Mouse (Mus musculus) embryonic facial prominence, embryonic 15.5 days (tissue): ENCODE data around the gene Rasl12. TPM values are rescaled to one million over a fixed set of nuclear protein-coding genes. Genes with fewer than 3 reads are reported as not detected.
A peak's percentile ranks its signal among the peaks of the same experiment; 100 is the strongest.

Source experiments
- ATAC-seq: fragments of 200-750 bp; cut with Nextera tagmentation; 2 replicates; pipeline ENCODE4 v1.8.0; 2017; ENCODE audit warnings: low read depth, moderate TSS enrichment; ENCODE audit not compliant: insufficient number of reproducible peaks, low FRiP score, low TSS enrichment
- H3K27ac ChIP-seq: fragments of 300-500 bp; sonication (generic); replicated peaks from 2 replicates; pipeline ENCODE4 v1.5.1; 2015; ENCODE audit warnings: mild to moderate bottlenecking, inconsistent platforms
- H3K27me3 ChIP-seq: fragments of 300-500 bp; sonication (generic); 2 replicates; pipeline ENCODE4 v1.6.1; 2015; ENCODE audit warnings: inconsistent platforms
- H3K36me3 ChIP-seq: fragments of 300-500 bp; sonication (generic); 2 replicates; pipeline ENCODE4 v1.6.1; 2015; ENCODE audit warnings: mild to moderate bottlenecking, inconsistent platforms
- H3K4me1 ChIP-seq: fragments of 300-500 bp; sonication (generic); 2 replicates; pipeline ENCODE4 v1.6.1; 2015; ENCODE audit warnings: inconsistent platforms
- H3K4me2 ChIP-seq: fragments of 300-500 bp; sonication (generic); replicated peaks from 2 replicates; pipeline ENCODE4 v1.6.1; 2015; ENCODE audit warnings: mild to moderate bottlenecking, inconsistent platforms
- H3K4me3 ChIP-seq: fragments of 300-500 bp; sonication (generic); replicated peaks from 2 replicates; pipeline ENCODE4 v1.5.1; 2015; ENCODE audit warnings: mild to moderate bottlenecking, inconsistent platforms
- H3K9ac ChIP-seq: fragments of 300-500 bp; sonication (generic); 2 replicates; pipeline ENCODE4 v1.6.1; 2015; ENCODE audit warnings: inconsistent platforms
- H3K9me3 ChIP-seq: fragments of 300-500 bp; sonication (generic); replicated peaks from 2 replicates; pipeline ENCODE4 v1.6.1; 2016; ENCODE audit warnings: inconsistent platforms
- WGBS: fragments of 180-500 bp; shearing (Covaris S2); methylation state at CpG from one replicate; pipeline ENCODE4 v1.1.7; 2015; 5-methylcytosine and 5-hydroxymethylcytosine counted together
- polyA plus RNA-seq: library from polyadenylated mRNA; unstranded; fragments of >200 nt; fragmentation: Nextera tagmentation; extraction: Ambion mirVana; gene quantifications from 2 replicates; pipeline ENCODE4 v1.2.1, GENCODE M21; 2015

Rasl12 gene
- polyA plus RNA-seq, 1 experiment from 2014 or later: 8.7 TPM

DNA sequence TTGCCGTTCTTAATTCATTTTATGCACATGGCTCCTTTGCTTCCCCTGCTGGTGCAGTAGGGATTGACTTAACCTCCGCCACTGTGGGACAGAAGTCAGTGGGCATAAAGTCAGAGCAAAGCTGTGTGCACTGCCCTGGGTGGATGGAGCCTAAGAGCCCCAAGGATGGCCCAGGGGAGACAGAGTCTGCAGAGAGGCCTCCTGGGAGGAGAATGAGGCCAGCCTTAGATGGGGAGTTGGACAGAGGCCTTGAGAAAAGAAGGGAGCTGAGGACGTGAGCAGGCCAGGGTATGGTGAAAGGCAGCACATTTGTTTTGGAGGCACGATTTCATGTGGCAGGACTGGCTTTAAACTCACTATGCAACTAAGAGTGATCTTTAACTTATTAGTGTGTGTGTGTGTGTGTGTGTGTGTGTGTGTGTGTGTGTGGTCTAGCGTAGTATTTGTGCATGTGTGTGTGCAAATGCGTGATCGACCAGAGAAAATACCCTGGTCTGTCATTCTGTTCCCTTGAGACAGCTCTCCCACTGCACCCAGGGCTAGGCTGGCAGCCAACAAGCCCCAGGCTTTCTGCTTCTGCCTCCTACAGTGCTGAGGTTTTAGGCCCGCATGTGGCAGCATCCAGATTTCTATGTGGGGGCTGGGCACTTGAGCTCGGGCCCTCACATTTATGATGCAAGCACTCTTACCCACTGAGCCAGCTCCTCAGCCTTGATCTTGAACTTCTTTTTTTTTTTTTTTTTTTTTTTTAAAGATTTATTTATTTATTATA, 23.0 kb upstream of the Rasl12 start:
- 71% methylated on average over 9 of the region's 9 CpGs for WGBS
- ATAC-seq: no peak
- Histone ChIP-seq H3K4me3 (no peak overlapping the region), H3K9me3 (no peaks in the 10 kb centered on the region), H3K4me2 (no peak overlapping the region), H3K9ac (no peak overlapping the region), H3K4me1 (no peaks in the 10 kb centered on the region), H3K27ac (no peak overlapping the region), H3K27me3 (no peaks in the 10 kb centered on the region), H3K36me3 (0 out of 2 replicates have a peak, but pooled peaks cover 3% of the 10 kb centered on the region)

DNA sequence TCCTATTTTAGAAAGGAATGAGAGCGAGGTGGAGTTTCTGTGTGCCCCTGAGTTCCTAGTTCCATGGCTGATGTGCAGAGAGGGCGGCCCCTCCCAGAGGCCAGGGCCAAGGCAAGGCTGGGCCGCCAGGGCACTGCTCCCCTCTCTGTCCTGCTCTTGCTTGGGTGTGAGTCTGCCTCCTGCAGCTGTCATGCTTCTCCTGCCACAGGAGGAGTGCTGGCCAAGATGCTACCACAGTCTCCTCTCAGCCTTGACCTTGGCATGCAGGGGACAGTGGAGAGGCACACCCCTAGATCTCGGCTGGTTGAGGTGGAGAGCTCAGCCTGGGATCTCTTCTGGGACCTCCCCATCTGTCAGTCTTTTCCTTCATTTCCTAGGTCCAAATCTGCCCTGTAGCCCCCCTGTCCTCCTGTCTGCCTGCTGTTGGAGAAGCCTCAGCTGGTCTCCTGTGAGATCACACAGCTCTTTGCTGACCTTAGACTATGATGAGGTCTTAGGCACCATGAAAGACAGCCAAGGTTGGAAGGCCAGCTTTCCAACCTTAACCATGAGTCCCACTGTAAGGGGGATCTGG, 17.2 kb upstream of the Rasl12 start:
- Histone ChIP-seq H3K27me3 (no peaks in the 10 kb centered on the region), H3K4me1 (no peaks in the 10 kb centered on the region), H3K4me3 (no peak overlapping the region), H3K27ac (no peak overlapping the region), H3K4me2 (no peak overlapping the region), H3K9me3 (no peaks in the 10 kb centered on the region), H3K36me3 (no peaks in the 10 kb centered on the region), H3K9ac (no peak overlapping the region)
- WGBS: 61% methylated on average over 4 of the region's 4 CpGs
- no peak for ATAC-seq

DNA sequence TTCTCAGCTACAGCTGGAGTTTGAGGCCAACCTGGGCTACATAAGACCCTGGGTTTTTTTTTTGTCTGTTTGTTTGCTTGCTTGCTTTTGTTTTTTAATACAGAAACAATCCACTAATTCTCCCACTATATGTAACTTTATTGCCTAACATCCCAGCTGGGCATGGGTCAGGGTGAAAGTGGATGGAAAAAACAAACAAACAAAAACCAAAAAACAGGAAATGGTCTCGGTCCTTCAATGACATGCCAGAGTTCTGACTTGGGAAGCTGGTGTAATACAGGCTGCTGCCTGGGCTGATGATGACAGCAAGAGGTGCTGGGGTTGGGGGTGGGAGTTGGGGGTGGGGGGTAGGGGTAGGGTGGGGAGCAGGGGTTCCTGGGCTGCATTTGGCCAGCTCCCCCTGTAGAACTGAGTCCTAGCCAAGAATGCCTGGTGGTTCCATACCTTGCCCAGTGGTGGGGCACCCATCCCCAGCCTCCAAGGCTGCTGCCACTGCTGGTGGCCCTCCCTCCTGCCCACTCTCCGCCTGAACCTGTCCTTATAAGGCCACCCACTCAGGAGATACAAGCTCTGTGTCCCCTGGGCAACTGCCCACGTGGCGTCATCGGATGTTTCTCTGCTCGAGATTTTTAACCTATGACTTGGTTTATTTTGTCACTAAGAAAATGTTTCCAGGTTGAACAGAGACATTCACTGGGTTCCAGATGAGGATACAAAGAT, 16.1 kb upstream of the Rasl12 start:
- H3K4me2 ChIP-seq: no peak overlapping the region
- 65% methylated on average over 6 of the region's 6 CpGs for WGBS
- H3K9me3 ChIP-seq: no peaks in the 10 kb centered on the region
- H3K27me3 ChIP-seq: no peaks in the 10 kb centered on the region
- no peak overlapping the region for H3K4me3 ChIP-seq
- H3K27ac ChIP-seq: no peak overlapping the region
- no peaks in the 10 kb centered on the region for H3K36me3 ChIP-seq
- H3K9ac ChIP-seq: no peak overlapping the region
- no peak for ATAC-seq
- no peaks in the 10 kb centered on the region for H3K4me1 ChIP-seq

DNA sequence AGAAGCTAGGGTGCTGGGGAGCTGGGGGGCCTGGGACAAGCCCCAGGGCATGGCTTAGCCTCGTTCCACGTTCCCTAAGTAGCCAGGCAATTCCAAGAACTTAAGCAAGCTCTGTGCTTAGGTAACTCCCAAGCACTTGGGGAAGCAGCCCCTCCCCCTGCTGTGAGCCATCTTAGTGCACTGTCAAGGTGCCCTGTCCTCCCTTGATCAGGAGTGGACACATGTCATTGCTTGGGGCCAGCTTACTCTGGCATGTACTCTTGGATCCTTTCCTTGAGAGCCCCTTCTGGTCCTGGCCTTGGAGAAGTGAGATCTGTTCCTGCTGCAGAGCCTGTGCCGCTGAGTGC, 15.6 kb upstream of the Rasl12 start:
- no peak overlapping the region for H3K27ac ChIP-seq
- H3K4me2 ChIP-seq: no peak overlapping the region
- no peak for ATAC-seq
- no peak overlapping the region for H3K9ac ChIP-seq
- no peaks in the 10 kb centered on the region for H3K4me1 ChIP-seq
- WGBS: 38% methylated on average over 3 of the region's 3 CpGs
- H3K4me3 ChIP-seq: no peak overlapping the region
- no peaks in the 10 kb centered on the region for H3K9me3 ChIP-seq
- H3K27me3 ChIP-seq: no peaks in the 10 kb centered on the region
- H3K36me3 ChIP-seq: no peaks in the 10 kb centered on the region

DNA sequence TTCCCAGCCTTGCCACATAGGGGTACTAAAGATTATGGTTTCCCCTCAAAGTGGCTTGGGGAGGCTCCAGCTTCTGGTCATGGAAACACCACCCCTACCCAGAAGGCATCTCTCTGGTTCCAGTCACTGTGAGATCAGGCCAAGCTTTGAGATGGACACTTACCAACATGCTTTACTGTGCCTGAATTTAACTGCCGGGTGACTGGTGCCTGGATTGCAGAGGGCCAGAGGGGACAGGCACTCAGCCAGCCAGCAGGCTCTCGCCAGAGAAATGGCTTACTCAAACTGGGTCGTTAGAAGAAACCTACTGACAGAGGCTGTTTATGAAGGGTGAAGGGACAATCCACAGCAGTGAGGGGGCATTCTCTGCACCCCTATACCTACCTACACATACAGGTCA, 14.0 kb upstream of the Rasl12 start:
- H3K27ac ChIP-seq: no peak overlapping the region
- WGBS: 41% methylated on average over 3 of the region's 3 CpGs
- peaks cover 3% of the 10 kb centered on the region; the same call in 1 of the 2 replicates for H3K27me3 ChIP-seq
- no peaks in the 10 kb centered on the region for H3K4me1 ChIP-seq
- H3K9ac ChIP-seq: no peak overlapping the region
- no peak overlapping the region for H3K4me3 ChIP-seq
- H3K36me3 ChIP-seq: no peaks in the 10 kb centered on the region
- no peaks in the 10 kb centered on the region for H3K9me3 ChIP-seq
- no peak overlapping the region for H3K4me2 ChIP-seq
- no peak for ATAC-seq

DNA sequence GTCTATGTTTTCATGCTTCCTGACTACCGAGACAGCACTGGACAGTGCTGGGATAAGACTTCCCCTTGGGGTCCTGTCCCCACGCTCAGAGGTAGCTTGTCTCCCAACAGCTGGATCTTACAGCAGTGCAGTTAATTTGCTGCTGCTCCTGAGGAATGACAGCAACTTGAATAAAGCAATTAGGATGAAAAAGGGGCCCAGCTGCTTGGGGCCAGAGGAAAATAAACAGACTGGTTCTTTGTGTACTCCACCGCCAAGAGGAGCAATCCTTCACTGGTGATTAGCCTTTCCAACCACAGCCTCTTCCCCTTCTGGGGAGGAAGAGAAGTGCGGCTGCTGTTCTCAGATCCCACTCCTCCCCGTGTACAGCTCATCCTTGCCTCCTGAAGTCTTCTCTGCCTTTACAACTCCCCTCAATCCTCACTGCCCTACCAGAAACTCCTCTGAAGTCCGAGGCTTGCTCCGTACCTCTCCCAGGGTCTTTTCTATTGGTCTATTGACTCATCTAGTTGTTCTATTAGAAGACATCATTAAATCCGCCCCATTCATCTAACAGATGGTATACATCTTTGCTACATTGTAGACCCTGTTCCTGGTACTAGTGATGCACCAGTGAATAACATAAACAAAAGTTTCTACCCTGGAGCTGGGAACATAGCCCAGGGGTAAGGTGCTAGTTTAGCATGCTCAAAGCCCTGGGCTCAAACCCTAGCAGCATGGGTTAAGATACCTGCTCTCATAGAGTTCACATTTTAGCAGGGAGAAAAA, 11.7 kb upstream of the Rasl12 start:
- H3K27me3 ChIP-seq: peaks cover 23% of the 10 kb centered on the region
- no peak overlapping the region for H3K4me3 ChIP-seq
- no peak overlapping the region for H3K4me2 ChIP-seq
- H3K36me3 ChIP-seq: no peaks in the 10 kb centered on the region
- H3K9me3 ChIP-seq: no peaks in the 10 kb centered on the region
- no peak overlapping the region for H3K9ac ChIP-seq
- H3K27ac ChIP-seq: no peak overlapping the region
- ATAC-seq: no peak
- H3K4me1 ChIP-seq: peaks cover 8% of the 10 kb centered on the region; the same call in 1 of the 2 replicates
- WGBS: 22% methylated on average over 8 of the region's 8 CpGs

DNA sequence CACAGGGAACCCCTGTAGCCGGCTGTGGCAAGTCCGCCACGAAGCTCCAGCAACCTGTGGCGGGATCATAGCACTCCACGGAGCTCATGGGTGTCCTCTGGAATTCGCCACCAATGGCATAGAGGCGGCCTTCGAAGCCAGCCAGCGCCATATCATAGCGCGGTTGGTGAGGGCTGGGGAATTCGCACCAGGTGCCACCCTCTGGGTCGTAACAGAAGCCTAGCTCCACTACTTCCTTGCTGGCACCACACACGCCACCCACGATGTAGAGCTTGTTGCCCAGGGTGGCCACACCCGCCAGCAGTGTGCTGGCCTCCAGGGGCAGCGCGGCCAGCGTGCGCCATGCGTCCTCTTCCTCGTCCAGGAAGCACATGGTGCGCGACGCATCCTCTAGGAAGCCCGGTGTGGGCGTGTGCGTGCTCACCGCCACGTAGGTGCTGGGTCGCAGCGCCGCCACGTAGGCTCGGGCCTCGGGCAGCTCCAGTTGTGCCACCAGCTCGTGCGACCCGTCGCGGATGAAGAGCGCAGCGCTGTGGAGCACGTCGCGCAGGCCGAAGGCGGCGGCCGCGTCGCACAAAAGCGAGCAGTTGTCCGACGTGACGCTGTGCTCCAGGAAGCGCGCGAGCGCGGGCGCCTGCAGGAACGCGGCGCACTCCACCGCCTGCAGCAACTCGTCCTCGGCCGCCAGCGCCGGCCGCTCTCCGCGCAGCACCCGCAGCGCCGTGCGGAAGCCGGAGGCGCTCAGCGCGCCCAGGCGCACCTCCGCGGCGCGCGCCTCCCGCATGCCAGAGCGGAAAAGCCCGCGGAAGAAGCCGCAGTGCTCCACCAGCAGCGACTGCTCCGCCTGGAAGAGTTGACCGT, 7.3 kb upstream of the Rasl12 start:
- peak overlapping the region; percentile 46 for H3K4me3 ChIP-seq
- no peaks in the 10 kb centered on the region for H3K9me3 ChIP-seq
- peak; percentile 20; the same call in 1 of the 2 replicates for ATAC-seq
- no peak overlapping the region for H3K27ac ChIP-seq
- peaks cover 9% of the 10 kb centered on the region; the same call in 1 of the 2 replicates for H3K4me1 ChIP-seq
- H3K9ac ChIP-seq: peak overlapping the region; percentile 3; the same call in 1 of the 2 replicates
- 16% methylated on average over 96 of the region's 96 CpGs for WGBS
- H3K4me2 ChIP-seq: peak overlapping the region; percentile 60
- H3K27me3 ChIP-seq: peaks cover 37% of the 10 kb centered on the region
- no peaks in the 10 kb centered on the region for H3K36me3 ChIP-seq

DNA sequence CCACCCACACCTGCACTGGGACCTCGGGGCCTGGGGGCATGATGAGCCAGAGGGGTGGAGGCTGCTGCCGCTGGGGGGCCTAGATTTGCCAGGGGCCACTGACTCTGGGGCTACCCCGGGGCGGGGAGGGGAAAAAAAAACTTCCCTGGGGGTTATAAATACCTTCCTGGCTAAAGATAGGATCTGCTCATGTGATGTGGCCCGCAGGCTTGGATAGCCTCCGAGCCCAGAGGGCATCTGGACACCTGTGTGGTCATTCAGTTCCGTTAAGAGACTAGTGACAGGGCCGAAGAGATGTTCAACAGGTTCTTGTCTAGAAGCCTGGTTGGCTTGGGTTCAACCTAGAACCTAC, 6.7 kb upstream of the Rasl12 start, which contains the start of gene Kbtbd13:
Gene Kbtbd13, minus strand, starts transcription at position 40 of the 352 bp plus-strand sequence.
- H3K4me3 ChIP-seq: peak within 1 kb of the TSS; percentile 46
- WGBS: 38% methylated on average over 8 of the region's 8 CpGs
- ATAC-seq: no peak
- peaks cover 9% of the 10 kb centered on the region; the same call in 1 of the 2 replicates for H3K4me1 ChIP-seq
- H3K27me3 ChIP-seq: peaks cover 37% of the 10 kb centered on the region
- H3K27ac ChIP-seq: no peak within 1 kb of the TSS
- no peaks in the 10 kb centered on the region for H3K36me3 ChIP-seq
- H3K9ac ChIP-seq: peak within 1 kb of the TSS; percentile 3; the same call in 1 of the 2 replicates
- H3K9me3 ChIP-seq: no peaks in the 10 kb centered on the region
- peak within 1 kb of the TSS; percentile 60 for H3K4me2 ChIP-seq

DNA sequence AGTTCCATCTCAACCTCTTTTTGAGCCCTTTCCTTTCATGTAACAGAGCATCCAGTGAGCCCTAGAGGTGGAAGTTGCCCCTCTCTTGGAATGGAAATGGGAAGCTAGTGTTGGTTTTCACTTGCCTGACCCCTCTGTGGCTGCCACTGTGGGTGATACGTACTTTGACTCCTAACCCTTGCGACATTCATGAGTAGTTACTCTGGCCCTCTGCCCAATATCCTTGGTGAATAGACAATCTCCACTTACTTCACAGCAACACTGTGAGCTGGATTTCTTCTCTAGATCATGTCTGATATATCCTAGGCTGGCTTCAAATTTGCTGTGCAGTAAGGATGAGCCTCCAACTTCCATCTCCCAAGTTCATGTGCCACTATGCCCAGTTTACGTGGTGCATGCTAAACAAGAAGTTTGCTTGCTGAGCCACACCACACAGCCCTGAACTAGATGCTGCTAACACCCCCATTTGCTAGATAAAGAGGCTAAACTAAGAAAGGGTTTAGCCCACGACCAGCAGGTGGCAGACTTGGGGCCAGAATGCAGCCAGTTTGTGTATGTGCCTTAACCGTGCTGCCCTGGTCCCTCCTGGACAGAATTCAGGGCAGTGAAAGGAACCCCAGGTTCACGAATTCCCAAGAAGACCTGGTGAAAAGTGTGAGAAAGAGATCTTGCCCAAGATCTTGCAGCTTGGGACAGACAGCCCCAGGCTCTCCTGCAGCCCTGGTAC, 5.5 kb upstream of the Rasl12 start:
- Histone ChIP-seq H3K27me3 (peaks cover 37% of the 10 kb centered on the region), H3K36me3 (no peaks in the 10 kb centered on the region), H3K4me3 (no peak overlapping the region), H3K27ac (no peak overlapping the region), H3K4me1 (peaks cover 9% of the 10 kb centered on the region; the same call in 1 of the 2 replicates), H3K4me2 (no peak overlapping the region), H3K9me3 (no peaks in the 10 kb centered on the region), H3K9ac (no peak overlapping the region)
- no peak for ATAC-seq
- WGBS: 25% methylated on average over 6 of the region's 6 CpGs

DNA sequence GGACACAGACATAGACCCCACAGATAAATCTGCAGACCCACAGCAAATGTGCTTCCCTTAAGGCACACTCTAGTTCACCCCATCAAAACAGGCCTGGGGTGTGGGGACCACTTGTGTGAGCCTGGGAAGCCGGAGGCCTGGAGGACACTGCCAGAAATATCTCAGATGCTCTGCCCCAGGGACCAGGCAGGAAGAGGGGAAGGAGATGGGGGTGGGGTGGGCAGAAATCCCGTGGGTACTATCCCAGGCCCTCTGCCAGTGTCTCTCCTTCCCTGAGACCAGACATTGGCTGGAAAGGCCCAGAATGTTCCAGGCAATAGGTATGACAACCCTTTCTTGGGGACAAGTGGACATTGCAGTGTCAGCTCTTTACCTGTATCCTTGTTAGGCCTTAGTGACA, 4.7 kb upstream of the Rasl12 start:
- Histone ChIP-seq H3K4me1 (peaks cover 16% of the 10 kb centered on the region), H3K27ac (no peak overlapping the region), H3K9me3 (no peaks in the 10 kb centered on the region), H3K36me3 (no peaks in the 10 kb centered on the region), H3K4me2 (no peak overlapping the region), H3K4me3 (no peak overlapping the region), H3K9ac (no peak overlapping the region), H3K27me3 (peaks cover 37% of the 10 kb centered on the region)
- ATAC-seq: no peak
- 42% methylated on average over 2 of the region's 2 CpGs for WGBS
